Mouse (Mus musculus) v-Abl transformed pro-B cells (cell line): ENCODE results near the gene Ptpn14.

ENCODE experiments used
- in situ Hi-C, 2 experiments: fragments of 400-800 bp; cut with MboI; formaldehyde crosslinking; loops; one replicate each; pipeline ENCODE4 v1.15.1; 2025; ENCODE audit not compliant: unreplicated experiment in 2 of 2

Gene Ptpn14

GRCm38 (mm10) chr1:189761581-189762021 lies 33.5 kb downstream of the Ptpn14 start:
- in situ Hi-C loops: no loop called here

GRCm38 (mm10) chr1:189764258-189764657 lies 36.2 kb downstream of the Ptpn14 start:
- in situ Hi-C loops: no loop called here

GRCm38 (mm10) chr1:189767164-189767563 lies 39.1 kb downstream of the Ptpn14 start:
- in situ Hi-C loops: no loop called here

GRCm38 (mm10) chr1:189767910-189768309 lies 39.8 kb downstream of the Ptpn14 start:
- in situ Hi-C loops: no loop called here

- in situ Hi-C loops: no loop called here
These were observed 42.4 kb downstream of the Ptpn14 start for GRCm38 (mm10) chr1:189770516-189770915.

- in situ Hi-C loops: no loop called here
These were observed 44.6 kb downstream of the Ptpn14 start for GRCm38 (mm10) chr1:189772707-189773106.

- in situ Hi-C loops: no loop called here
These were observed 46.7 kb downstream of the Ptpn14 start for GRCm38 (mm10) chr1:189774778-189775177.

GRCm38 (mm10) chr1:189777207-189777606 lies 49.1 kb downstream of the Ptpn14 start:
- in situ Hi-C loops: no loop called here

GRCm38 (mm10) chr1:189778343-189778742 lies 50.3 kb downstream of the Ptpn14 start:
- in situ Hi-C loops: no loop called here

- in situ Hi-C loops: no loop called here
These were observed 51.2 kb downstream of the Ptpn14 start for GRCm38 (mm10) chr1:189779226-189779625.

- in situ Hi-C loops: no loop called here
These were observed 53.8 kb downstream of the Ptpn14 start for GRCm38 (mm10) chr1:189781721-189782345.

- in situ Hi-C loops: no loop called here
These were observed 54.6 kb downstream of the Ptpn14 start for GRCm38 (mm10) chr1:189782709-189783108.

GRCm38 (mm10) chr1:189784503-189784902 lies 56.4 kb downstream of the Ptpn14 start:
- in situ Hi-C loops: no loop called here

GRCm38 (mm10) chr1:189786707-189787485 lies 58.8 kb downstream of the Ptpn14 start:
- in situ Hi-C loops: no loop called here

- in situ Hi-C loops: no loop called here
These were observed 61.5 kb downstream of the Ptpn14 start for GRCm38 (mm10) chr1:189789545-189789944.

GRCm38 (mm10) chr1:189790666-189791065 lies 62.6 kb downstream of the Ptpn14 start:
- in situ Hi-C loops: loop anchor here in 1 of 2 experiments (5.0 kb wide), 1 partner anchor 63 kb away; the partner anchor contains the start of gene Ptpn14

GRCm38 (mm10) chr1:189791534-189792217 lies 63.6 kb downstream of the Ptpn14 start:
- in situ Hi-C loops: loop anchor here in 1 of 2 experiments (5.0 kb wide), 1 partner anchor 64 kb away; the partner anchor contains the start of gene Ptpn14

GRCm38 (mm10) chr1:189792560-189793195 lies 64.6 kb downstream of the Ptpn14 start:
- in situ Hi-C loops: loop anchor here in 1 of 2 experiments (5.0 kb wide), 1 partner anchor 65 kb away; the partner anchor contains the start of gene Ptpn14

- in situ Hi-C loops: no loop called here
These were observed 70.9 kb downstream of the Ptpn14 start for GRCm38 (mm10) chr1:189798949-189799348.

- in situ Hi-C loops: no loop called here
These were observed 72.3 kb downstream of the Ptpn14 start for GRCm38 (mm10) chr1:189800211-189800961.
